In the genomic region with DNA sequence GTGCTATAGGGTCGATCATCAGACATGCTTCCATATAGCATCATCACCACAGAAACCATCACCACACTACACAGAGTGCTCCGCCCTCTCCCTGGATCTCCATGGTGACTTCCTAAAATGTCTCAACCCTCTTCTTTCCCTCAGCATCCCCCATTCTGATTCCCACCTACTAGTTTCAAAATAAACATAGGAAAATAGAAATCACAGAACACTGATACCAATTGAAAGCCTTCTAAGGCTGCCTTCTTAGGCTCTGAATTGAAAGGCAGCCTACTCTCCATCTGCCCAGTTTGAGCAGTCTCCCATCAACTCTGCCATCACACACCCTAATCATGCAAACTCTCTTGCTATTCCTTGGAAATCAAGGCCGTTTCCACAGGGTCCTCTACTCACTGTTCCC, we compare ENCODE assay signal across 6 mouse cellular contexts.
"Had no signal": no experiment of that assay in that cellular context is flagged by ENCODE, and none has a peak within 500 bp of the region (broad histone marks: within the 10 kb centered on the region; RNA-seq: fewer than 3 reads in every experiment).

No protein-coding gene starts in this region.

- DNase-seq: kidney, adult 2 months; kidney, postnatal 25 days; lung, adult 18-20 months; retina, postnatal 1 day; right cerebral cortex, postnatal 14 days; thymus, postnatal 36 days had no signal
